In the genomic region with DNA sequence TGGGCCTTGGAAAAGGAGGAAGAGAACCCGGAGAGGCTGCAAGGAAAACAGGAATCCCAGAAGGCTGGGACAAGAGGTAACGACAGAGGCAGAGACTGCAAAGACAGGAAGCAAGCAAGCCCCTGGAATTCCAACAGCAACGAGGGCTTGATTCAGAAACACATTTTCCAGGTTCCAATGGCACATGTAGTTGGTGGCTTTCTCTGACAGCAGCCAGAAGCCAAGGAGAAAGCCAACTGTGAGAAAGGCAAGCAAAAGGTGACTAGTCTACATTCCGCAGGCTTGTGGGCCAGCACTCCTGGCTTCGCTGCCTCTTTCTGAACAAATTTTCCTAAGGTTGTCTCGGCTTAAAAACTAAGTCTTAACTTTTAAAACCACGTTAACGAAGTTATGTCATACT, we compare ENCODE assay signal across 9 mouse cellular contexts. TPM values are rescaled to one million over a fixed set of nuclear protein-coding genes. Genes with fewer than 3 reads are reported as not detected.
DNase-seq lines count a peak whose midpoint lies in the region; ATAC-seq and TF ChIP-seq lines count a peak whose summit lies in the region.
"Had no signal": no experiment of that assay in that cellular context is flagged by ENCODE, and none has a peak within 500 bp of the region (broad histone marks: within the 10 kb centered on the region; RNA-seq: fewer than 3 reads in every experiment).

No protein-coding gene starts in this region.

- no peak for TF ChIP-seq EP300 in heart, adult 2 months (IDR thresholded peaks at IDR 0.05; ENCODE audit: insufficient read depth, low read depth, low read length)
- TF ChIP-seq EP300 in ES-Bruce4 (IDR thresholded peaks at IDR 0.05; ENCODE audit: insufficient read depth, low read depth, low read length) = no peak

- TF ChIP-seq POLR2A in heart, adult 2 months (IDR thresholded peaks at IDR 0.05; ENCODE audit: insufficient read depth, low read depth, low read length) = no peak
- TF ChIP-seq POLR2A in ES-Bruce4 (IDR thresholded peaks at IDR 0.05; ENCODE audit: insufficient read depth, low read length) = no peak
- no peak for TF ChIP-seq POLR2A in myocyte (IDR thresholded peaks at IDR 0.05; ENCODE audit: insufficient read length, low read depth)

- H3K9ac ChIP-seq in heart, adult 2 months (ENCODE audit: low read depth, low read length) = peak overlapping the region; percentile 80
- peak overlapping the region; percentile 22 for H3K9ac ChIP-seq in ES-Bruce4 (ENCODE audit: low read depth, poor library complexity, severe bottlenecking)
- H3K9ac ChIP-seq in intestine, embryonic 16.5 days (ENCODE audit: low read depth, low read length) = peak overlapping the region; percentile 76

- no peaks in the 10 kb centered on the region for H3K27me3 ChIP-seq in heart, adult 2 months (ENCODE audit: control insufficient read depth, insufficient read depth, low read length)
- H3K27me3 ChIP-seq in ES-Bruce4 (ENCODE audit: control insufficient read depth, insufficient read depth, low read length, poor library complexity, severe bottlenecking) (no peaks in the 10 kb centered on the region), myocyte (ENCODE audit: control insufficient read depth, insufficient read depth, insufficient read length) (no peaks in the 10 kb centered on the region)
- no peaks in the 10 kb centered on the region for H3K27me3 ChIP-seq in intestine, embryonic 16.5 days (replicated peaks; ENCODE audit: control insufficient read depth, insufficient read depth, low read length)
- H3K27me3 ChIP-seq: Patski had no signal

- peak overlapping the region; percentile 81 for H3K27ac ChIP-seq in heart, adult 2 months
- H3K27ac ChIP-seq in ES-Bruce4 (ENCODE audit: insufficient read depth, low read length) = no peak overlapping the region
- H3K27ac ChIP-seq in intestine, embryonic 16.5 days (ENCODE audit: low read length) = peak overlapping the region; percentile 38

- no peak overlapping the region for H3ac ChIP-seq in myocyte (ENCODE audit: control insufficient read depth, insufficient read length)

- peak; percentile 19 to 42 for DNase-seq in heart, adult 2 months
- DNase-seq in heart, postnatal 14 days = no peak
- DNase-seq in gastrocnemius, postnatal 25 days = no peak

- TF ChIP-seq CTCF in heart, adult 2 months (IDR thresholded peaks at IDR 0.05) = no peak
- no peak for TF ChIP-seq CTCF in ES-Bruce4 (IDR thresholded peaks at IDR 0.05; ENCODE audit: low read depth, low read length)

- 2% methylated on average over 8 of the region's 8 CpGs for WGBS in heart, adult 2 months
- WGBS in intestine, embryonic 16.5 days = 5% methylated on average over 8 of the region's 8 CpGs

- no peaks in the 10 kb centered on the region for H3K4me1 ChIP-seq in heart, adult 2 months (ENCODE audit: control insufficient read depth, insufficient read depth, low read length)
- H3K4me1 ChIP-seq in ES-Bruce4 (ENCODE audit: control insufficient read depth, insufficient read depth, low read length) = peaks cover 1% of the 10 kb centered on the region
- H3K4me1 ChIP-seq in intestine, embryonic 16.5 days (ENCODE audit: control insufficient read depth, insufficient read depth, low read length) = 0 out of 2 replicates have a peak, but pooled peaks cover 3% of the 10 kb centered on the region

- H3K36me3 ChIP-seq in heart, adult 2 months (ENCODE audit: control insufficient read depth, insufficient read depth, low read length) = peaks cover 25% of the 10 kb centered on the region
- H3K36me3 ChIP-seq in ES-Bruce4 (ENCODE audit: control insufficient read depth, insufficient read depth, low read length, poor library complexity, severe bottlenecking) = peaks cover 14% of the 10 kb centered on the region
- H3K36me3 ChIP-seq in intestine, embryonic 16.5 days (ENCODE audit: control insufficient read depth, insufficient read depth, low read length) = no peaks in the 10 kb centered on the region
- no peaks in the 10 kb centered on the region for H3K36me3 ChIP-seq in myocyte (ENCODE audit: control insufficient read depth, insufficient read depth)

- peak overlapping the region; percentile 67 for H3K4me2 ChIP-seq in intestine, embryonic 16.5 days (ENCODE audit: low read depth, low read length)
- peak overlapping the region; percentile 96 for H3K4me2 ChIP-seq in myocyte (ENCODE audit: low read depth)

- intact Hi-C loops in heart, adult 2 months (cut with DNase I) = loop anchor here (5.0 to 10.0 kb wide), 2 partner anchors 47 to 254 kb away; a partner anchor contains a TSS
- intact Hi-C loops in heart, postnatal 14 days (cut with DNase I) = no loop called here

- ATAC-seq in erythroblast, adult 5-6 weeks (replicated peaks; ENCODE audit: low FRiP score, poor library complexity, severe bottlenecking) = 0 out of 2 replicates have a peak, but pooled peaks have one; percentile 43
- ATAC-seq in intestine, embryonic 16.5 days = no peak
- ATAC-seq in granulocyte monocyte progenitor cell, adult 5-6 weeks (replicated peaks; ENCODE audit: poor library complexity, severe bottlenecking) = no peak

- H3K4me3 ChIP-seq in heart, adult 2 months = peak overlapping the region; percentile 57
- H3K4me3 ChIP-seq in ES-Bruce4 (ENCODE audit: low read depth, low read length) (peak overlapping the region; percentile 55), myocyte (peak overlapping the region; percentile 60)
- H3K4me3 ChIP-seq in intestine, embryonic 16.5 days (ENCODE audit: low read length) = peak overlapping the region; percentile 59

- no peaks in the 10 kb centered on the region for H3K9me3 ChIP-seq in ES-Bruce4 (replicated peaks; ENCODE audit: control insufficient read depth, insufficient read depth, low read length, poor library complexity, severe bottlenecking)
- H3K9me3 ChIP-seq in intestine, embryonic 16.5 days (ENCODE audit: control insufficient read depth, low read length) = no peaks in the 10 kb centered on the region

- H3K79me2 ChIP-seq in heart, adult 2 months (replicated peaks; ENCODE audit: control insufficient read depth, insufficient read depth, low read length) = peaks cover 4% of the 10 kb centered on the region
- H3K79me2 ChIP-seq in myocyte (ENCODE audit: control insufficient read depth, insufficient read depth) = peaks cover 13% of the 10 kb centered on the region

TF ChIP-seq in myocyte, 11 proteins besides CTCF, POLR2A, EP300 and RAD21:
- TF ChIP-seq USF1 (IDR thresholded peaks at IDR 0.05; ENCODE audit: low read depth) (no peak), E2F4 (IDR thresholded peaks at IDR 0.05; ENCODE audit: insufficient read depth) (no peak), MYOD1 (IDR thresholded peaks at IDR 0.05; ENCODE audit: control insufficient read depth in 1 of 3, insufficient read length in 2 of 3, low read depth in 2 of 3) (no peak), SRF (IDR thresholded peaks at IDR 0.05; ENCODE audit: control insufficient read depth, insufficient read length, low read depth) (no peak), POLR2AphosphoS2 (IDR thresholded peaks at IDR 0.05; ENCODE audit: insufficient read length, low read depth) (no peak), TCF3 (IDR thresholded peaks at IDR 0.05; ENCODE audit: insufficient read length, low read depth) (no peak), MYOG (IDR thresholded peaks at IDR 0.05; ENCODE audit: control insufficient read depth in 1 of 3, insufficient read depth in 1 of 3, insufficient read length in 2 of 3, low read depth in 2 of 3) (no peak), MAX (IDR thresholded peaks at IDR 0.05; ENCODE audit: low read depth) (no peak), TCF12 (IDR thresholded peaks at IDR 0.05; ENCODE audit: insufficient read depth, poor library complexity, severe bottlenecking) (no peak), CEBPB (IDR thresholded peaks at IDR 0.05; ENCODE audit: insufficient read depth, poor library complexity, severe bottlenecking) (no peak), REST (IDR thresholded peaks at IDR 0.05; ENCODE audit: insufficient read depth, insufficient read length) (no peak)

RNA-seq across cellular contexts. Expression of a gene that starts 25.5 kb away (rescaled TPM):
- 10 to 100 TPM; 17.9 to 20.8 TPM for total RNA-seq in heart, adult 2 months (2021)
- polyA plus RNA-seq in heart, adult 2 months (2012; rRNA removed) = 63.3 and 79.6 TPM in 2 replicates
- 10 to 100 TPM; 16.0 to 31.0 TPM for total RNA-seq in heart, postnatal 14 days (2021)
- polyA plus RNA-seq in ES-Bruce4 (2011; ENCODE audit: insufficient read depth, insufficient read length, low read depth, missing spikeins) = 3.3 and 4.4 TPM in 2 replicates
- not detected in 2 replicates for total RNA-seq in erythroblast, adult 5-6 weeks (2015; ENCODE audit: low replicate concordance)
- total RNA-seq in erythroblast, adult 5-6 weeks (2017; ENCODE audit: low replicate concordance) = not detected in 2 replicates
- 0.72 and 1.5 TPM in 2 replicates for polyA plus RNA-seq in intestine, embryonic 16.5 days (2015; fragmentation: Nextera tagmentation; extraction: Ambion mirVana)
- 0.10 TPM for polyA plus RNA-seq in myocyte (2012; fragmentation: generic; extraction: Trizol)
- 10 to 100 TPM in 1 of 2 experiments, 1 to 10 TPM in 1; 7.2 to 12.6 TPM for total RNA-seq in gastrocnemius, postnatal 25 days (2021)
- not detected in 2 replicates for total RNA-seq in granulocyte monocyte progenitor cell, adult 5-6 weeks (2014; fragmentation: Nextera tagmentation)
- total RNA-seq in granulocyte monocyte progenitor cell, adult 5-6 weeks (2017) = not detected in 2 replicates

Comparison
In these comparisons a context has a peak if more than half of its experiments do, and no peak if none do; other contexts are left out.
1. DNase-seq: peak in heart, adult 2 months (2 of 2); none in heart, postnatal 14 days (0 of 2) and gastrocnemius, postnatal 25 days (single experiment).
2. H3K9ac ChIP-seq: peak in every context shown above with its lines; median percentile 80 in heart, adult 2 months; 76 in intestine, embryonic 16.5 days; 22 in ES-Bruce4.
3. RNA of a gene that starts 25.5 kb away (total RNA-seq): 16.0 to 31.0 TPM in heart, postnatal 14 days, 17.9 to 20.8 TPM in heart, adult 2 months and 7.2 to 12.6 TPM in gastrocnemius, postnatal 25 days; not detected in erythroblast, adult 5-6 weeks and not detected in granulocyte monocyte progenitor cell, adult 5-6 weeks; every median in the first group is over 4 times any median in the second.
4. Peak in every context shown above with its lines, with median percentiles within 50 percentile points of each other: H3K4me3 ChIP-seq.